Mouse (Mus musculus): ENCODE data around the gene Arl4c.
"Not testable (repeated sequence)": the region's sequence is repeated elsewhere in the genome, so short reads cannot be mapped to it uniquely, and the experiment has no call there.

Arl4c gene

DNA sequence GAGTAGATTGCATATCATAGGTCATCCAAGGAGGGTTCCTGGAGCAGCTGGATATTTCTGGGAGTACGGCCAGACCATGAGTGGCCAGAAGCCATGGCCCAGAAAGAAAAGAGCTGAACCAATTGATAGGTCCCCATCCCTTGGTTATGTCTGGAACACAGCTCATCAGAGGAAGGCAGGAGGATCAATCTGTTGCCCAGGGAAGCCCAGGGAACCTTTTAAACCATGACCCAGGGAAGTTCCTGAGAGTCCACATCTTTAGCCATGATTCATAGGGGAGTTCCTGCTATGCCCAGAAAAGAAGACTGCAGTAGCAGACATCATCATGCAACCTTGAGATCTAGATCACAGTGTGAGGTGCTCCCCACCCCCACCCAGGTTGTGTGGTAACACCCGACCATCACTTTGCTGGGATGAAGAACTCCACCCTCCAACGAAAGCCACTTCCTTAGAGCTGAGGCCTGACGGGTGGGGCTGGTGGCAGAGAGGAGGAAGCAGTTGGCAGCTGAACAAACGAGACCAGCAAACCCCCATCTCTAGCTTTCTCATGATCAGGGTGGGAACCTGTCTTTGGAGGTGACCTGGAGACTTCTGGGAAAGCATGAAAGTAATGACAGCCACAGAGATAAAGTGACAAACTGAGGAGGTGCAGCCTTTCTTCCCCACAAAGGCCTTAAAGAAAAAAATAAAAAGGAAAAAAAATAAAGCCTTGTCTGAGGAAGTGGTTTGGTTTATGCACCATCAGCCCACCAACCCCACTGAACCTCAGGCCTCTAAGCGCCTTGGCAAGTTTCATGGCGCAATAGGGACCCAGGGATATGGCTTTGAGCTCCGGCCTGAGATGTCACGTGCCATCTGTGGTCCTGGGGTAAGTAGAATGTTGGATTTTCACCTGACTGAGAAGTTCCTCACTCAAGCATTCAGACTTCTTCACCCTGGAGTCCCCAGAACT is 47.2 kb downstream of the Arl4c start:
- peak in 1 of 2 experiments; percentile 13 for DNase-seq

DNA sequence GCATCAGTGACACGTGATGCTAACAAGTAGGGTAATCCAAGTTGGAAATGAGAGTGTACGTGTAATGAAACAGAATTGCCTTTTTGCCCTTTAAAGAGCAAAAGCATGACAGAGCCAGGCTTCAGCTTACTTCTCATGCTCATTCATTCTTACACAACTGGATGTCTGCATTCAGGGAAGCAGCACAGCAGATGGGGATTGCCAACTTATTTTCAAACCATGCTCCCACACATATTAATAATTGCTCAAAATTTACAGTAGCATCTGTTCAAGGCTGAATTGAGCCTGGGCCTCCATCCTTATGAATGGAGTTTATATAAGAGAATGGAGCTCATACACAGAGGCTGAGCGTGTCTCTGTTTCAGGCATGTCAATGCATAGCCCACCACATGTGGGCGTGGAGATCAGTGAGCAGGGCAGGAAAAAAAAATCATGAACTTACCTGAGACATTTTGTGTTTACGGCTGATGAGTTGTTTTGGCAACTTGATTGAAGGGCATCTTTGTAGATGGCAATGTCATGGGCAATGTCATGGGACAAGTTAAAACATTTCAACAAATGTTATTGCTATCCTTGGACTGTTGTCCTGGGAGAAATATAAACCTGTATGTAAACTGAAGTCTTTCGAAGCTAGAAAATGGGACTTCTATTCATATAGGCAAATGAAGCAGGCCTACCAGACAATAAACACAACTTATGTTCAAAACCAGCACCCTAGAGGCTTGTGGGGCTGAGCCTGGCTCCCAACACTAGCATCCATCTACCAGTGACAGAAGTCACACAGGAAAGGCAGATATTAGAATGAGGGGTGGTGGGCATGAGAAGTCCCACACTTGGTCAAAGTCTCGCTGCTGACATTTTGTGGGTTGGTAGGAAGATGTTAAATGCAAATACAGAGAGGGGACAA is 48.2 kb downstream of the Arl4c start:
- DNase-seq: no peak

DNA sequence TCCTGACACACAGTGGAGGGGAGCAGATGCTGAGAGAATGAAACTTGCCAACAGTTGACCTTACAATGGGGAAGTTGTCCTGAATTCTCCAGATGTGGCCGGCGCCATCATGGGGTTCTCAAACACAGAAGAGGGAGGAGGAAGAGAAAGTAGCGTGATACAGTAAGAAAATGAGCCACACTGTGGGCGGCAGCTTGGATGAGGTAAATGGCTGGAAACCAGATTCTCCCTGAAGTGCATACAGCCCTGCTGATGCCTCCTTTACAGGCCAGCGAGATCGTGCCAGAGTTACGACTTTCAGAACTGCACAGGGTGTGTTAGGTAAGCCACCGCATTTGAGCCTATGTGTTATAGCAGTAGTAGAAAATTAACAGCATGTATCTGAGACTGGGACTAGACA is 49.3 kb downstream of the Arl4c start:
- DNase-seq: no peak

DNA sequence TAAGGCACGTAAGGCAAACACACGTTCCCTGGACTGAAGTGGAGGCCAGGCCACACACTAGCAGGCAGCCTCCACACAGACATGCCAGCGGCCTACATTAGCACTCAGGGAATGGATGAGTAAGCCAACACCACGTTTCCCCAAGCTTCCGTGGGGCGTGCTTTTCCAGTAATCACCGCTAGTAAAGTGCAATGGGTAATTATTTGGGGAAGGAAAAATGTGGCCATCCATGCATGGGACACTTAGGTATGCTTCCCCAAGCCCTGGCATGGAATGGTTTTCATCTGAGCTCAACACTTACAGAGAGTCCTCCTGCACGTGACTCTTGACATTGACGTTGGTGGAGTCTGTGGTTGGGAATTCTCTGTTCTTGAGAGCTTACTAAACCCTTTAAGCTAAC is 50.4 kb downstream of the Arl4c start:
- DNase-seq: no peak

DNA sequence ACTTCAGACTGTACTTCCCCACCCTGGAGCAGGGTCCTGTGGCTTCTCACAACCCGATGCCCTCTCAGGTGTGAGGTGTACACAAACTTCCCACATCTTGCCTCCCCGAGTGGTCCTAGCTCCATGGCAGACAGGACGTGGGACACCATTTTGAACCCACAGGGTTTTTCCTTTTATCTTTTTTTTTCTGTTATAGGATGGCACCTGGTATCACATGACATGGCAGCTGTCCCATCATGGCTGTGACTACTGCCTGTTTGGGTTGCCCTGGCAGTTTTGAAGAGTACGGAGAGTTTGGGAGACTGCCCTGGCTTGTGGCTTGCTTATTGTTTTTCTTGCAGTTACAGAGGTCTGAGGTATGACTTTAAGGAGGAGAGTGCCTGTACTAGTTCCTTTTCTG is 53.3 kb downstream of the Arl4c start:
- no peak for DNase-seq

DNA sequence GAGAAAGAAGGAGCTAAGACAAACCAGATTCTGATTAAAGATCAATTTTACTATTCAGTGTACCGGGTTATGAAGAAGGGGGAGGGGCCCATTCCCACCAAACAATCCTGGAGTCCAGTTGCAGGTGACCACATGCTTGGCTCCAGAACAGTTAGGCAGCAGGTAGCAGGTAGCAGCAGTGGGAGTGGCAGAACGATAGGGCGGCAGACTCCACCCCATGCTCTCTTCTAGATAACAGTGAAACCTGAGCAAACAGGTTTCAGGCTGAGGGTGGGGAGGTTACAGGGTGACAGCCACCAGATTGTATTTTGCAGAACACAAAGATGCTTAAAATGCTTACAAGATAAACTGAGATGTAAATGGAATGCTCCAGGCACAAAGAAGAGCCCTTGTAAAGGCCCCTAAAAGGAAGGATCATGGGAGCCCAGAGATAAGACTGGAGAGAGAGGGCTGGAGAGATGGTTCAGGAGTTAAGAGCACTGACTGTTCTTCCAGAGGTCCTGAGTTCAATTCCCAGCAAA is 56.4 kb downstream of the Arl4c start:
- DNase-seq: no peak

DNA sequence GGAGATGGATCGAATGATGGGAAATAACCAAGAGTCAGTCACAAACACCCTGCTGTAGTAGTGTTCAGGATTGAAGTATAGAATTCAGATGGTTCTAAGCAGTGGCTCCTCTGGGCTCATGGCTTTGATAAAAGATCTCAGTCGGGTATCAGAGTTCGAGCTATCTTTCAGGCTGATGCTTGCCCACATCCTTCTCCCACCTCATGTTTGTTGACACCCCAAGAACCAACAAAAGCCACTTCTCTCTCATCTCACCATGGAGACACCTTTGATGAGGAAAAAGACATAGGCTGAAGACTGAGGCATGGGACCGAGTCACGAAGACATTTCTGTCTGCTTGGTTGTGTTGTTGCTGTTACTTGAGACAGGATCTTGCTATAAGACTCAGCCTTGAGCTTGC is 57.6 kb downstream of the Arl4c start:
- DNase-seq: no peak

DNA sequence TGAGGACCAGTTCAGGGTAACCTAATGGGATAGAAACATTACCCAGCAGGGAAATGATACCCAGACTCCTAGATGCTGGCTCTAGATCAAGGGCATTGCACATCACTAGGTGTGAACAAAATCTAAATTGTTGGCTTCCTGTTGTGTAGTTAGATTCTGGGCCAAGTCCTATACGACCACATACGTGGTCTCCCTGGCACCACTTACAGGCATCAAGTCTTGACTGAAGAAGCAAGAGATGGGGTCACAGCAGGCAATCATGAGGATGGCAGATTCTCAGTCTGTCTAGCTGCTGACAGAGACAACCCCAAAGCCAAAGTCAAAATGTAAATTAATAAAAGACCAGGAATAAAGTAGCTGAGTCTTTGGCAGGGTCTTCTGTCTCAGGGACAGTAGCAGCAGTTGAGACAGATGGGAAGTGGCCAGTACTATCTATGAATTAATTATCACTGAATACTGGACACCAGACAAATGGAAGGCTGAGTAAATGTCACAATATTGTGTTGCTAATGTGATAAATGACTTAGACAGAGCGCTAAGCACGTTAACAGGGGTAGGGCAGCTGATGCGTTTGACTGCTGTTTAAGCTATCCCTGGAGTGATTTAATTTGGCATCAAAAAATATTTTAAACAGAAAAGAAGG is 58.7 kb downstream of the Arl4c start:
- DNase-seq: no peak

DNA sequence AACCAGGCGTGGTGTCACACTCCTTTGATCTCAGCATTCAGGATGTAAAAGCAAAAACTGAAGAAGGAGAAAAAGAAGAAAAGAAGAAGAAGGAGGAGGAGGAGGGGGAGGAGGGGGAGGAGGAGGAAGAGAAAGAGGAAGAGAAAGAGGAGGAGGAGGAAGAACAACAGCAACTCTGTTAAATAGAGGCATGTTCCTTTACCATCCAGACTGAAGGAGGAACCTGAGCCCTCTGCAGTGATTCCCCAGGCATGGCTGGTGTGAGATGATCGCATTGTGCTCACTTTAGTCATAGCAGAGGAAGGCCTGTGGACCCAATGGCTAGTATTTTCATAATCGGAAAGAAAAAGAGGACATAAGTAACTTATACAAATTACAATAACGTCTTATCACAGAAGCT is 59.3 kb downstream of the Arl4c start:
- no peak for DNase-seq

DNA sequence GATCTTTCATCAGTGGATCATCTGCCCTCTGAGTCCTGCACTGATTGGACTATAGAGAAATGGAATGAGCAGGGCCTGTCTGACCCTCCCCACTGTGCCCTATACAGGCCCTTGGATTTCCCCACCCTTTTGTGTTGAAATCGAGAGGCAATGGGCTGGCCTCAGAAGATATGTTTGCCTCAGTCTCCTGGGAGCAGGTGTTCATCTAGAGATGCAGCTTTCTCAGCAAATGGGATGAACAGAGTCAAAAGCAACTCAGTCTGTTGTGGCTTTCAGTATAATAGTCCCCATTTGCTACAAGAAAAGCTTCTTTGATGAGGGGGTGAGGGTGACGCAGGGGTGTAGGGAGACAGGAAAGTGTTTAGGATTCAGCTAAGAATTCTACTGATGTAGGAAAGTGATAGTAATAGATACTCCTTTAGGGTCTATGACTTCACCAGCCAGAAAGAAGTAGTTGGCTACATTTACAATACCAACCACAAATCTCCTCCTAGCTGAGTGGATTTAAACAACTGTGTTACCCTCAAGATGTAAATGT is 60.3 kb downstream of the Arl4c start:
- no peak for DNase-seq

DNA sequence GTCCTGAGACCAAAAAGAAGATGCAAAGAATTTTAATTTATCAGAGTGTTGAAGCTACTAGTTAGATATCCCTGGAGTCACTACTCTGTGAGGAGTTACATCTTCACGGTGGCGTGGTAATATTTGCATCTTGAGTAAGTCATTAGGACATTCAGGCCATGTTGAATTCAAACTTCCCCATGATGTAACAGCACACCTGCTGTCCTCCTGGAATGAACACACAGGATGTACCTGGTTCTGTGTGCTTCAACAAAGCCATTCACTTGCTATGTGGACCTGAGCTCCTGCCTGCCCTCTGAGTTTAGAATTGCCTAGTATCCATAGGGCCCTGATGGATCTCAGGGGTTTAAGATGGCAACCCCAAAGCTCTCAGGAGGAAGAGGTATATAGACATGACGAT is 60.8 kb downstream of the Arl4c start:
- no peak for DNase-seq

DNA sequence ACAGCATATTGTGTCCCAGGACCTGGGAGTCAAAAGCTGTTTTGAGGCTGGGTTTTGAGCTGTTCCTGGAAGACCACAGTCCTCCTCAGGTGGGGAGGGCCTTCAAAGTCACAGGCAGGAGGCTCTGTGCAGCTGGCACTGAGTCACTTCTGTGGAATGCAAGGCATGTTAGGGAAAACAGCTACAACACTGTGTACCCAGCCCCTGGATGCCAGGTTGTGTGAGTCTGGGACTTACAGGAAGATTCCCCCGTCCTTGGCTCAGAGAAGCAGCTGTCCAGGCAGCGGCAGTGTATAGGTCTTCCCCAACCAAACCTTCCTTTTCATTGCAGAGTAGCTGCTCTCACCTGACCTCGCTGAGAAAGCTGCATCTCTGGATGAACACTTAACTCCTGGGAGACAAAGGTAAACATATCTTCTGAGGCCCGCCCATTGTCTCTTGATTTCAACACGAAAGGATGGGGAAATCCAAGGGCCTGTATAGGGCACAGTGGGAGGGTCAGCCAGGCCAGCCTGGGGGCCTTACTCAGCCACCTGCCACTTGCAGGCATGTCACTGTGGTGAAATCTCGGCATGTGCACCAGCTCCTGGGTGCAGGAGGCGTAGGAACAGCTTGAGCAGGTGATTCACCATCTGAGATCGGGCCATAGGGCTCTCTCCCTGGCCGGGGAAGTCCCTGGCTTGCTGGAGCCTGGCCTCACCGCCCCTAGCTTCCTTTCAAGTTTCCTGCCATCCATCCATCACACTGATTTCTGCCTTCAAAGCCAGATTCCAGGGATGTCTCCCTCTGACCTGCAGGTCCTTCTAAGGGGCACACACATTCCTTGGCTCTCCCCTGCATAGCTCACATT is 62.4 kb downstream of the Arl4c start:
- peak; percentile 31 to 41 for DNase-seq

DNA sequence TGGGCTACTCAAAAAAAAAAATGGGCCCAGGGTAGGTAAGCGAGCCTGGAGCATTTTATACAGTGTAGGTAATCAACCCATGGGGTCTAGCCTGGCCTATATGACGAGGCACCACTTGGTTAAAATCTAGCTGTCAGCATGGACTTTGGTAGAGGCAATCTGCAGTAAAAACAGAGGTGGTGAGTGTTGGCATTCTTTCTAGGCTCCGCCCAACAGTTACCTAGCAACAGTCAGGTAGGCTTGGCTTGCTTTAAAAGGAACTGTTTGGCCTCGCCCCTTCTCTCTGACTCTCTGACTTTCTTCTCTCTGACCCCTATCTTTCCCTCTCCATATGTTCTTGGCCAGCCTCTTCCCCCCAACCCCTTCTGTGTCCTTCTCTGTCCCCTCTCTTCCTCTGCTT is 63.4 kb downstream of the Arl4c start:
- DNase-seq: peak; percentile 40 to 54

DNA sequence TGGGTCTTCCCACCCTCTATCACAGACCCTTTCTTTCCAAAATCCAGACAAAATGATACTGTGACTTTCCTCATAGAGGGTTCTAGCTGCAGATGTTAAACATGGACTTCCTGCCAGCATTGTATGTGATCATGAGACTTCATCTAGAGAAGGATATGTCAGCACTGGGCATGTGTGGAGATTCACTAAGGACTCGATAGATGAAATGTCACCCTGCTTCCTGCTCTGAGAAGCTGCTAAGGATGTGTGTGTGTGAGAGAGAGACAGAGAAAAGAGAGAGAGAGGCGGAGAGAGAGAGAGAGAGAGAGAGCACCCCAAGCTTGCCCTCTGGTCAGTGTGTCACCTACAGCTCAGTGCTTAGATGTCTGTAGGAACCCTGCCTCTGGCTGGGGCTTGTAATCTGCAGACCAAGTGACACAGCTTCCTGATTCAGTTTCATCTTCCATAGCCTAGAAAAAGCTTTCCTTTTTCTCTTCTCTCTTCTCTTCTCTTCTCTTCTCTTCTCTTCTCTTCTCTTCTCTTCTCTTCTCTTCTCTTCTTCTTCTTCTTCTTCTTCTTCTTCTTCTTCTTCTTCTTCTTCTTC is 65.4 kb downstream of the Arl4c start:
- not testable (repeated sequence) for DNase-seq

DNA sequence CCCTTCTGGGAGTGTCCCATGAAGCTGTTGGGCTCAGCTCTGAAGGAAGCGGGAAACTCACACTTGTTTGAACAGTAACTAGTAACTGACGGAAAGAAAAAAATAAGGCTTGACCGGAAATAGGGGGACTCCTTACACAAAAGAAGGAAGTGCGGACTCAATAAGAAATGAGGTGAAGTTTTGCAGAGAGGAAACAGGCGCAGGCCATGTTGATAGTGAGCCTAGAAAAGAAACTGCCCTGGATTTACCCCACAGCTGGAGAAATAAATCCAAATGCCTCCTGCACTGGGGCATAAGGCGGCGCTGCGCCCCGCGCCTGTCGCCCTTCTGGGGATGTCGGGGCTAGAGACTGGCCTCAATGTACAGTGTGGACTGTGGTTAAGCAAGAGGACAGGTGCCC is 66.4 kb downstream of the Arl4c start:
- DNase-seq: peak in 1 of 2 experiments; percentile 4

DNA sequence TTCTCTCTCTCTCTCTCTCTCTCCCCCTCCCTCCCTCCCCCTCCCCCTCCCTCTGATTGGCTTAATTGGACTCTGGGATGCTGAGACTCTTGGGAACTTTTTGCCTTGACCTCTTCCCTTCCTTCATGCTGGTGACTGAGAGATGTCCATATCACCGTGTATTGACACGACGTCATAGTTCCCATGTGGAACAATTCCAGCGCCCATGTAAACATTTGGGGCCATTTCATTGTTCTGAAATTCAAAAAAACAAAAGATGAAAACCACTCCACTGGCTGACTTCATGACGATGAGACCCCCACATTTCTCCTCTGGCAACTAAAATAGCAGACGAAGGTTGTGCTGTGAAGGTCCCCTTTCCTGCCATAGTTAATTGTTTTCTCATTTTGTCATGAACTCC is 69.2 kb downstream of the Arl4c start:
- no peak for DNase-seq

DNA sequence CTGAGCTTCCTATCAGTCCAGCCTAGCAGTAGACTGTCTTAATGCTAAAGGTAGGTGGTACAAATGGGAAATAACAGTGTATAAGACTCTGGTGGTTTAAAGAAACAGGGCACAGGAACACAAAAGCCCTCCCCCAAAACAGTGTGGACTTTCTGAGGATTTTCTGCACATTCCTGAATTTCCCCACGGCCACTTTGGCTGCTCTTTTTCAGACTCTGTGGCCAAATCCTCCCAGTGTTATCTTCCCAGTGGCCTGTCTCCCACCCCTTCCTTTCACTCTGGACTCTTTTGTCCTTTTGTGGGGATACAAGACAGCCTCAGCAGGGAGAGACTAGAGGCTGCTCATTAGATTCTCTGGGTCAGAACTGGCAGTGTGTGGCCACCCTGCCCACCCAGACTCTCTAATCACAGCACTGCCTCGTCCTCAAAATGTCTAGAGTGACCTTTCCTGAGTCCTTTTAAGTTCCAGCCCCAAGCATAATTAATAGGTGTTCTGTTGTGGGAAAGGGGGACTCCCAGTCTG is 72.0 kb downstream of the Arl4c start:
- no peak for DNase-seq

DNA sequence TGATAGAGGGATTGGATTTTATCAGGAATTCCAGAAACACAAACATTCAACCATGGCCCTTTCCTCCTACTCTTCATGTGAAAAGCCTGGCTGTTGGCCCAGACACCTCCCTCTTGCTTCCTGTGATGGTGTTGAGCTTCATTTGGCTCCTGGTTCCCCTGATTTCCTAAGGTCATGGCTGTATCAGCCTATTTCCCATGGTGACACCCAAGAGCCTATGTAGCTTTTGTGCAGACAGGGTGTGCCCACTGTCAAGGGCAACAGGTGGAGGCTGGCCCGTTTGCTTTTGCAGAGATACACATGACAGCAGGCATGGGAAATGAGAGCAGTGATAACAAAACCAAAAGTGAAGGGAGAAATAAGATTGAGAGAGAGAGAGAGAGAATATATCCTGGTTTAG is 76.8 kb downstream of the Arl4c start:
- DNase-seq: peak; percentile 22 to 44

DNA sequence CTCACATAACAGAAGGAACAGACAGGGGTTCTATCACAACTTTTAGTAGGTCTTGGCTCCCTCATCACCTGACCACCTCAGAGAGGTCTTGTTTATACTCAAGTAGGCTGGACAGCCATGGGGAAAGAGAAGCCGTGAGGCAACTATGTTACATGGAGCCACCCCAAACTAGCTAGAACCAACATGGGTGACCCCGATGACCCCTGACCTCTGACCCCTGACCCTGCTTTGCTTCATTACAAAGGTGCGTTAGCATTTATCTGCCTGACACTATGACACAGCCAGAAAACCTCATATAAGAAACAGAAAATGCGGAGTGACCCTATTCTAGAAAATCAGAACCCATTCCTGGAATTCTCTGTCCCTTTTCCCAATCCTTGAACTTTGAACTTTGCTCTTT is 77.6 kb downstream of the Arl4c start:
- DNase-seq: peak in 1 of 2 experiments; percentile 10

DNA sequence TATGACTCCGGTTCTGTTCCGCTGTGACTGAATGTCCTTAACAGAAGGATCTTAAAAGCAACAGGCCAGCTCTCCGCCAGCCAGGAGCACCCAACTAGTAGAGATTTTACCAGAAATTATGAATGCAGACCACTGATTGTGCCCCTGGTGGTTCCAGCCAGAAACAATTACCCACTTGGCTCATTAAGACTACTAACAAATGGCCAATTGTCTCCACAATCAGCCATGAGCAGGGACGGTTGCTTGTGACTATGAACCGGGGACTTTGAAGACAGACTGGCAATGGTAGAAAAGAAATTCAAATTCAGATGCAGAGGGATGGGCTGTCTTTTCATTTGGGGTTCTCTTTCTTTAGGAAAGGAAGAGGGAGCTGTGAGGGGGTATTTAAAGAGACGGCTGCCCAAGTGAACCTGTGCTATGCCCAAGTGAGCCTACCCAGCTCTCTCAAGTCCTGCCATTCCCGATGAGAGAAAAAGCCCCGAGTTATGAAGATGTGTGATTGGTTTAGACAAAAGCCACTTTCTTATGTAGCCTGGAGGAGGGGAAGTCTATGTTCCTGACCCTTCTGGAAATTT is 78.4 kb downstream of the Arl4c start:
- DNase-seq: no peak

All from kidney, postnatal 36 days (tissue).